Mouse (Mus musculus): Measurements from ENCODE around the gene Ank3. TPM values are rescaled to one million over a fixed set of nuclear protein-coding genes. Genes with fewer than 3 reads are reported as not detected.

Ank3 gene
- total and polyA plus RNA-seq, 3 experiments, result 3.2 to 6.7 TPM; not detected in 1

DNA sequence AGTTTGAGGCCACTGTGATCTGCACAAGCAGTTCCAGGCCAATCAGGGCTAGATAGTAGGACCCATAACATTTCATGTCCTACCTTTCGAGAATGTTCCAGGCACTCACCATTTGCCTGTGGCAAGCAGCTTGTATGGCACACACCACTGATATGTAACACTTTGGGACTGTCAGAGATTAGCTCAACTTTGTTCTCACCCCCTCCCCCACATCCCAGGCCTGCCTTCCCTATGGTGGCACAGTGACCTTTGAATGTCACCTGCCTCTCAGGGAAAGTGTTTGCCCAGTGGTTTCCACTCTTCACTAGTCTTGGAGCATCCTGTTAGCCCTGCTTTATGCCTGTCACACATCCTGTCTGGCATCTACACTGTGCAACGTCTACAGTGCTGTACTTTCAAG lies 430.2 kb downstream of the Ank3 start:
- no peak for DNase-seq (ENCODE audit: low read depth, low spot score)
- no peaks in the 10 kb centered on the region for H3K9me3 ChIP-seq (replicated peaks; ENCODE audit: insufficient read depth, low read length)
- no peaks in the 10 kb centered on the region for H3K36me3 ChIP-seq (ENCODE audit: control insufficient read depth in 1 of 2, insufficient read depth in 2 of 2, low read length in 2 of 2)
- TF ChIP-seq UBTF (IDR thresholded peaks at IDR 0.05; ENCODE audit: borderline replicate concordance, insufficient read depth, low read depth, low read length) (no peak), NELFE (IDR thresholded peaks at IDR 0.05; ENCODE audit: low read depth, low read length) (no peak), ZKSCAN1 (IDR thresholded peaks at IDR 0.05; ENCODE audit: low read depth, low read length) (no peak), RCOR1 (IDR thresholded peaks at IDR 0.05; ENCODE audit: low read depth, low read length) (no peak), KAT2A (conservative IDR thresholded peaks at IDR 0.05; ENCODE audit: low read depth, low read length) (no peak), NRF1 (IDR thresholded peaks at IDR 0.05; ENCODE audit: insufficient read depth, low read depth, low read length, poor library complexity, severe bottlenecking) (no peak), MEF2A (IDR thresholded peaks at IDR 0.05; ENCODE audit: extremely low read depth, insufficient replicate concordance, low read depth, low read length, poor library complexity, severe bottlenecking) (no peak), ETS1 (IDR thresholded peaks at IDR 0.05; ENCODE audit: low read depth, low read length) (no peak), JUND (IDR thresholded peaks at IDR 0.05; ENCODE audit: low read depth, low read length) (no peak), TBP (IDR thresholded peaks at IDR 0.05; ENCODE audit: low read depth, low read length) (no peak), MAX (IDR thresholded peaks at IDR 0.05; ENCODE audit: low read length) (no peak), ZNF384 (IDR thresholded peaks at IDR 0.05; ENCODE audit: low read depth, low read length) (no peak), MYC (IDR thresholded peaks at IDR 0.05; ENCODE audit: low read depth, low read length) (no peak), USF1 (IDR thresholded peaks at IDR 0.05; ENCODE audit: low read depth, low read length) (no peak), CTCF (IDR thresholded peaks at IDR 0.05 in 2 of 3, conservative IDR thresholded peaks at IDR 0.05 in 1 of 3; ENCODE audit: control insufficient read depth in 1 of 3, insufficient read depth in 1 of 3, low read depth in 2 of 3, low read length in 3 of 3, poor library complexity in 1 of 3, severe bottlenecking in 1 of 3) (no peak), TAL1 (IDR thresholded peaks at IDR 0.05; ENCODE audit: low read length) (no peak), MAZ (IDR thresholded peaks at IDR 0.05; ENCODE audit: low read depth, low read length) (no peak), BHLHE40 (IDR thresholded peaks at IDR 0.05; ENCODE audit: borderline replicate concordance, low read depth, low read length) (no peak), ZC3H11A (IDR thresholded peaks at IDR 0.05; ENCODE audit: low read depth, low read length) (no peak)
- no peak overlapping the region for H3K4me3 ChIP-seq (ENCODE audit: control insufficient read depth in 1 of 2, insufficient read depth in 1 of 2, low read depth in 2 of 2, low read length in 2 of 2)
- H3K27ac ChIP-seq (ENCODE audit: control insufficient read depth, low read depth, low read length), result no peak overlapping the region
- no peaks in the 10 kb centered on the region; a peak in 1 of 4 replicates for H3K27me3 ChIP-seq (ENCODE audit: control insufficient read depth in 1 of 2, insufficient read depth in 2 of 2, low read length in 2 of 2)
- H3K4me1 ChIP-seq (ENCODE audit: control insufficient read depth in 1 of 2, insufficient read depth in 2 of 2, low read length in 2 of 2), result no peaks in the 10 kb centered on the region
- no peaks in the 10 kb centered on the region for H3K79me2 ChIP-seq (ENCODE audit: control insufficient read depth, insufficient read depth, low read length, poor library complexity)
- no peak overlapping the region for H3K9ac ChIP-seq (ENCODE audit: control insufficient read depth, low read depth, low read length, poor library complexity, severe bottlenecking)

DNA sequence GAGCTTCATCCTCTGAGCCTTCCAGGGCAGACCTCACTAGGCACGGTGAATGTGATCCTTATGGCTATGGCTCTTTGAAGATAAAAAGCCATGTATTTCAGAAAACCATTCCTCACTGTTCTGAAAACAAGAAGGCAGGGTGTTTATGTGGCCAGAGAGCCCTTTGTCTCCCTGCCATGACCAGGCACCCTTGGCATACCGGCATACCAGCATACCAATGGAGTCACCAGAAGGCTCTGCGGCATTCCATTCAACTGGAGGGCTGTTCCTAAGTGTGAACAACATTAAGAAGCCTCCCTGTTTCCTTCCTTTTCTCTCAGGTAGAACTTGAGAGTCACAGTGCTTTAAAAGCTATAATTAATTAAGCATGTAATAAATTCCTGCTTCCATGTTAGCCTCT lies 430.7 kb downstream of the Ank3 start:
- no peaks in the 10 kb centered on the region for H3K36me3 ChIP-seq (ENCODE audit: control insufficient read depth in 1 of 2, insufficient read depth in 2 of 2, low read length in 2 of 2)
- TF ChIP-seq SMC3 (IDR thresholded peaks at IDR 0.05; ENCODE audit: low read depth, low read length) (no peak), ZMIZ1 (IDR thresholded peaks at IDR 0.05; ENCODE audit: low read depth, low read length) (no peak), MEF2A (IDR thresholded peaks at IDR 0.05; ENCODE audit: extremely low read depth, insufficient replicate concordance, low read depth, low read length, poor library complexity, severe bottlenecking) (no peak), POLR2A (IDR thresholded peaks at IDR 0.05; ENCODE audit: control insufficient read depth in 1 of 2, insufficient read depth in 1 of 2, low read depth in 1 of 2, low read length in 2 of 2, poor library complexity in 1 of 2) (no peak)
- H3K79me2 ChIP-seq (ENCODE audit: control insufficient read depth, insufficient read depth, low read length, poor library complexity), result no peaks in the 10 kb centered on the region
- no peak overlapping the region for H3K4me3 ChIP-seq (ENCODE audit: control insufficient read depth in 1 of 2, insufficient read depth in 1 of 2, low read depth in 2 of 2, low read length in 2 of 2)
- DNase-seq (ENCODE audit: low read depth, low spot score), result no peak
- H3K9me3 ChIP-seq (replicated peaks; ENCODE audit: insufficient read depth, low read length), result no peaks in the 10 kb centered on the region
- no peaks in the 10 kb centered on the region; a peak in 1 of 4 replicates for H3K27me3 ChIP-seq (ENCODE audit: control insufficient read depth in 1 of 2, insufficient read depth in 2 of 2, low read length in 2 of 2)
- H3K4me1 ChIP-seq (ENCODE audit: control insufficient read depth in 1 of 2, insufficient read depth in 2 of 2, low read length in 2 of 2), result no peaks in the 10 kb centered on the region
- no peak overlapping the region for H3K27ac ChIP-seq (ENCODE audit: control insufficient read depth, low read depth, low read length)
- H3K9ac ChIP-seq (ENCODE audit: control insufficient read depth, low read depth, low read length, poor library complexity, severe bottlenecking), result no peak overlapping the region

All from MEL (cell line).